Mouse (Mus musculus) kidney, postnatal 4 days (tissue): ENCODE data around the gene Olfr397.

Experiments used
- DNase-seq, 2 experiments: peaks; one replicate each; pipeline ENCODE4 v3.0.0; 2021; ENCODE audit warnings: mixed read lengths in 2 of 2

Olfr397 gene

DNA sequence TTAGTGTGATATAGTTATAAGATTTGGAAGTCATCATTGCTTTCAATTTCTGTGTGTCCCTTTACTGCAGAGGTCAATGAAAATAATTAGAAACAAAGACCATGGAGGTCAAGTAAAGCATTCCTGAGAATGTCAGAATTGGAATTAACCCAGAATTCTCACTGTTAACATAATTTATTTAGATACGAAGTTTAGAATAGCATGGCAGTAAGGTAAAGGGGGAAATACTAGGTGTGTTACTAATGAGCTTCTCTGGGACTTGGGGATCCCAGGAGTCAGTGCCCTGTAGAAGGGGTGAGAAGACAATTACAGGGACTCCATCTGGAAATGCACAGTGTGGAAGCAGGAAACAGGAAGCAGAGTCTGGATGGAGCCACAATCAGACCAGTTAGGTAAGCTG lies at the start of gene Olfr397:
Olfr397 (plus strand) TSS at position 301 of the 400 bp plus-strand sequence.
- no peak for DNase-seq

DNA sequence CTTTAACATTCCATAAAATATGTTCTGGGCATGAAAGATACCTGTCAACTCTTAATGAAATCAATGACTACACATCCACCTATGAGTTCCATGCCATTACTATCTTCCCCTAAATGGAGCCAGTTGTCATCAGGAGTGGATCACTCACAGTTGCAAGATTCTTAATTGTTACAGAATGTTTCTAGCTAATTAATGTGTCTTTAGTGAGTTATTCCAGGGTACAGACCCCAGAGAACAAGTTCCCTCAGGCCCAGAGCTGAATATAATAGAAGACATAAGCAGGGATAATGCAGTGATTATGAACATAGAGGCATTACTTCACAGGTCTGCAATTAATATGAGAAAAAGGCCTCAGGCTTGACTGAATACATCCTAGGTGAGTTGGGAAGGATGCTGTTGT lies 24.2 kb upstream of the Olfr397 start, which contains the start of gene Olfr23:
Olfr23 (plus strand) TSS at position 301 of the 400 bp plus-strand sequence.
- no peak for DNase-seq

DNA sequence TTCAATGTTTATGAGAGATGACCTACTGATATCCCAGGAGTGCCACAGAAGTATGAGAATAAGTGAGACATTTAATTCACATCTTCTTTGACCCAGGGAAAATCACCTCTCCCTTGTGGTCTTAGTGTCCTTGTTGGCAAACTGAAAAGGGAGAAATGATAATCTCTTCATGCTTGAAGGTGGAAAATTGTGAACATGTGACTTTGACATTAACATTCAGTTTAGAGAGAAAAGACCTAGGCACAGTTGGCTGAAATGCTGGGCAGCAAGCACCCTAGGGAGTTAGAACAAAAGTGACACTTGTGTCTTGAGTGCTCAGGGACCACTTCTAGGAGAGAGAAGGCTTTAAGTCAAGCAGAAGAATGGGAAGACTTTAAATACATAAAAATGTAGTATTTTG lies 29.7 kb downstream of the Olfr397 start, which contains the start of gene Olfr398:
Olfr398 (minus strand) TSS at position 101 of the 400 bp plus-strand sequence.
- DNase-seq: no peak

- DNase-seq: no peak
These were observed 32.5 kb downstream of the Olfr397 start for GRCm38 (mm10) chr11:73993115-73993514.
